In genomic region chr12:33993127-33993526, GRCm38 (mm10) we compare ENCODE assay signal across 27 mouse cellular contexts. TPM values are rescaled to one million over a fixed set of nuclear protein-coding genes. Genes with fewer than 3 reads are reported as not detected.
A peak's percentile ranks its signal among the peaks of the same experiment; 100 is the strongest.
DNase-seq lines count a peak whose midpoint lies in the region; ATAC-seq lines count a peak whose summit lies in the region.
"Had no signal": no experiment of that assay in that cellular context is flagged by ENCODE, and none has a peak within 500 bp of the region (broad histone marks: within the 10 kb centered on the region; RNA-seq: fewer than 3 reads in every experiment).

No protein-coding gene starts in this region.

- 47% methylated on average over 3 of the region's 3 CpGs for WGBS in liver, embryonic 11.5 days

- no peak overlapping the region for H3K27ac ChIP-seq in liver, embryonic 11.5 days (ENCODE audit: low read depth, low read length)
- H3K27ac ChIP-seq: embryonic facial prominence, embryonic 13.5 days; embryonic facial prominence, embryonic 15.5 days; forebrain, embryonic 10.5 days; forebrain, embryonic 12.5 days had no signal

- no peak overlapping the region for H3K4me2 ChIP-seq in liver, embryonic 11.5 days
- H3K4me2 ChIP-seq: embryonic facial prominence, embryonic 13.5 days; embryonic facial prominence, embryonic 15.5 days; forebrain, embryonic 12.5 days had no signal

- H3K9me3 ChIP-seq in liver, embryonic 11.5 days (ENCODE audit: control insufficient read depth, low read length) = no peaks in the 10 kb centered on the region
- H3K9me3 ChIP-seq: embryonic facial prominence, embryonic 13.5 days; embryonic facial prominence, embryonic 15.5 days; forebrain, embryonic 10.5 days; forebrain, embryonic 12.5 days had no signal

- ATAC-seq in liver, embryonic 11.5 days (replicated peaks; ENCODE audit: low FRiP score) = 0 out of 2 replicates have a peak, but pooled peaks have one; percentile 53
- ATAC-seq: CD4-positive, CD25-positive, alpha-beta regulatory T cell, adult 4 months; forebrain, embryonic 14.5 days; forebrain, embryonic 16.5 days had no signal

- H3K4me1 ChIP-seq in liver, embryonic 11.5 days (replicated peaks; ENCODE audit: control insufficient read depth, insufficient read depth, low read length) = no peaks in the 10 kb centered on the region
- H3K4me1 ChIP-seq: embryonic facial prominence, embryonic 13.5 days; embryonic facial prominence, embryonic 15.5 days; forebrain, embryonic 10.5 days; forebrain, embryonic 12.5 days had no signal

- no peak overlapping the region for H3K4me3 ChIP-seq in liver, embryonic 11.5 days (ENCODE audit: low read depth, low read length)
- H3K4me3 ChIP-seq: embryonic facial prominence, embryonic 13.5 days; embryonic facial prominence, embryonic 15.5 days; erythroblast, embryonic 14.5 days; forebrain, embryonic 10.5 days; forebrain, embryonic 12.5 days had no signal

- no peaks in the 10 kb centered on the region for H3K36me3 ChIP-seq in liver, embryonic 11.5 days (ENCODE audit: control insufficient read depth, insufficient read depth, low read length)
- H3K36me3 ChIP-seq: embryonic facial prominence, embryonic 13.5 days; embryonic facial prominence, embryonic 15.5 days; forebrain, embryonic 10.5 days; forebrain, embryonic 12.5 days; G1E had no signal

- H3K27me3 ChIP-seq in liver, embryonic 11.5 days (replicated peaks; ENCODE audit: control insufficient read depth, insufficient read depth, low read length) = no peaks in the 10 kb centered on the region
- H3K27me3 ChIP-seq: CH12.LX; embryonic facial prominence, embryonic 13.5 days; embryonic facial prominence, embryonic 15.5 days; forebrain, embryonic 12.5 days had no signal

- no peak overlapping the region for H3K9ac ChIP-seq in liver, embryonic 11.5 days (ENCODE audit: low read depth, low read length)
- H3K9ac ChIP-seq: embryonic facial prominence, embryonic 13.5 days; embryonic facial prominence, embryonic 15.5 days; forebrain, embryonic 12.5 days had no signal

- no peak for DNase-seq in liver, embryonic 11.5 days (ENCODE audit: low spot score)
- DNase-seq in liver = no peak
- DNase-seq in 416B (ENCODE audit: low read depth) = peak; percentile 88
- peak; percentile 13 for DNase-seq in MEL-GATA-1-ER (ENCODE audit: extremely low read depth, low read depth)
- DNase-seq in urinary bladder, postnatal 14 days (ENCODE audit: low spot score) = no peak
- DNase-seq in thymus, adult 18-20 months = no peak
- DNase-seq: adrenal gland, adult 2 months; adrenal gland, postnatal 10 days; adrenal gland, postnatal 25 days; B cell, adult 2 months; cerebellum, adult 11 months; cerebellum, adult 18-20 months; cerebellum, adult 8-10 months; cerebellum, adult 9-11 months; cerebellum, postnatal 14 days; cerebellum, postnatal 36 days; embryo, embryonic 11 days had no signal

RNA-seq across cellular contexts. Expression of gene Twist1, which starts 35.7 kb away (rescaled TPM):
- 6.0 and 6.1 TPM in 2 replicates for polyA plus RNA-seq in liver, embryonic 11.5 days (2014; fragmentation: Nextera tagmentation; extraction: Ambion mirVana)
- polyA plus RNA-seq: CD4-positive, CD25-positive, alpha-beta regulatory T cell, adult 4 months; erythroblast, embryonic 14.5 days; G1E had no signal

Comparison
In these comparisons a context has a peak if more than half of its experiments do, and no peak if none do; other contexts are left out.
1. DNase-seq: peak in 416B (single experiment) and MEL-GATA-1-ER (single experiment); none in liver, embryonic 11.5 days (single experiment), liver (single experiment), urinary bladder, postnatal 14 days (single experiment) and thymus, adult 18-20 months (0 of 2).